Mouse (Mus musculus) megakaryocyte, adult 5-6 weeks (primary cell): ENCODE measurements around the gene Rad9b. TPM values are rescaled to one million over a fixed set of nuclear protein-coding genes. Genes with fewer than 3 reads are reported as not detected.

Experiments used
- ATAC-seq: 2 replicates; pipeline ENCODE4 v1.8.0; 2016; ENCODE audit warnings: mild to moderate bottlenecking, inconsistent platforms; ENCODE audit not compliant: poor library complexity, severe bottlenecking
- total RNA-seq, 2 experiments: library from RNA; stranded (forward) in 1 of 2; stranded (reverse) in 1 of 2; fragments of 153-499, 151-499 nt in 1 of 2; fragments of 221-1000, 200-1000 nt in 1 of 2; gene quantifications; 2 replicates each; pipeline versions ENCODE4 v1.2.3 to v1.2.4; 2015 to 2017

The Rad9b gene
- total RNA-seq (2015) (0.82 and 1.6 TPM in 2 replicates), total RNA-seq (2017) (1.5 and 2.6 TPM in 2 replicates)

- peak; percentile 100 for ATAC-seq
Measured at GRCm38 (mm10) chr5:122353807-122354491, at the start of gene Rad9b, which contains the start of gene Vps29. Rad9b (minus strand) TSS chr5:122354233. Vps29 (plus strand) TSS chr5:122354369.

DNA sequence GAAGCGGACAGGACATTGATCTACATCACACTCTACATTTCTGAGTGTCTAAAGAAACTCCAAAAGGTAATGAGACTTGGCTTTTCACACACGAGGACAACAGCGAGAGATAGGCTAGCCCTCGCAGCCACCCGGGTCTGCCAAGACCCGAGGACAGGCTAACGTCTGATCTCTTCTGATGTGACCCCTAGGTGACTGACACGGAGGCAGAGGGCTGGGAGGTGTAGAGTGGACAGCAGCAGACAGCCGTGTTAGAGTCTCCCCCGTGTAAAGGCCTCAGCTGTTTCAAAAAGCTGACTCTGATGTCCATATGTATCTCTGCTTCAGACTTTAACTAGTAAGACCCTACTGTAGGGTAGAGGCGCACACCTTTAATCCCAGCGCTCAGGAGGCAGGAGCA is 49.3 kb upstream of the Rad9b start:
- ATAC-seq, result no peak

DNA sequence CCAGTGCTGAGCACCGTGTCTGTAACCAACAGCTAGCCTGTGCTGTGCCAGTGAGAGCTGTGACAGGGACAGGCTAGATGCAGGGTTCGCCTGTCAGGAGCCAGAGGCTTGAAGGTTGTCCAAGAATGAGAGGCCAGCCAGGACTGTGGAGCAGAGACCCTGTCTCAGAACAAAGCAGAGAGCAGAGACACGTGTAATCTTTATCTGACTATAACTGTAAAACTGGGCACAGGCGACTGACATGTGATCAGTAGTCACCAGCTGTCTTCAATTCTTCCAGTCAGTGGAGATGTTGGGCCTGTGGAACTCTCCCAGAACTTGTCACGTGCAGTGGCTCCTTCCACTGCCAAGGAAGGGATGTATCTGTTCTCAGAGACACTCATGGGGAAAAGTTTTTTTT is 48.7 kb upstream of the Rad9b start:
- no peak for ATAC-seq

DNA sequence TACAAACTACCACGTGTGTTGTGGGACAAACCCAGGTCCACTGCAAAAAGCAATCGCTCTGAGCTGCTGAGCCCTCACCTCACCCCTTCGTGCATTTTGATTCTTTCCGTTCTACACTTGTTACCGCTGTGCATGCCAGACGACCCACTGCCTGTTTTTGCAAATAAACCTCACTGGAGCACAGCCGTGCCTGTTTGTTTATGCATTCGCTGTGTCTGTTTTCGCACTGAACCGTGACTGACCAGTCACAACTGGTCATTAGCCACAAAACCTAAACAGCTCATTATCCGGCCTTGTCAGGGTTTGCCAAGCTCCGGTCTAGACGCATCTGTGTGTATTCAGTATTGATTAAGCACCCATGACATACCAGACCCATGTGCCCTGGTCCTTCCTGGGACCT is 48.1 kb upstream of the Rad9b start:
- no peak for ATAC-seq

- peak; percentile 58 for ATAC-seq
Measured at GRCm38 (mm10) chr5:122401303-122401640, 47.2 kb upstream of the Rad9b start.

- ATAC-seq, result no peak; the same call in 1 of the 2 replicates
Measured at GRCm38 (mm10) chr5:122400628-122401302, 46.7 kb upstream of the Rad9b start.

DNA sequence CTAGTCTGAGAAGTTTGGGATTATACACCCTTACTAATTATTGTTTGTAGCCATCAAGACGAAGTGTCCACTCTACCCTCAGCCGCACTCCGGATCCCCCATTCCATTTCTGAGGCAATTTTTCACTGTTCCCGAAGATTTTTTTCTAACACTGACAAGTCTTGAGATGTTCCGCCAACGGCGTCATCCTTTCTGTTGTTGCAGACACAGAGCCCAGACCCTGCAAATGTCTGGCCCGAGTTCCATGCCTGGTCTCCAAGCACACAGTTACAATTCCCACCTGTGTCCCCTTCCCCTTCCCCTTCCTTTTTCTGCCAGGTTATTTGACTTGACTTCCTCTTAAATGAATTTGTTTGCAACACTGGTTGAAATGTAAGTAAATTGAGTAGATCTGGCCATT is 45.8 kb upstream of the Rad9b start:
- no peak for ATAC-seq

GRCm38 (mm10) chr5:122397495-122397894 is 43.5 kb upstream of the Rad9b start:
- ATAC-seq, result no peak

DNA sequence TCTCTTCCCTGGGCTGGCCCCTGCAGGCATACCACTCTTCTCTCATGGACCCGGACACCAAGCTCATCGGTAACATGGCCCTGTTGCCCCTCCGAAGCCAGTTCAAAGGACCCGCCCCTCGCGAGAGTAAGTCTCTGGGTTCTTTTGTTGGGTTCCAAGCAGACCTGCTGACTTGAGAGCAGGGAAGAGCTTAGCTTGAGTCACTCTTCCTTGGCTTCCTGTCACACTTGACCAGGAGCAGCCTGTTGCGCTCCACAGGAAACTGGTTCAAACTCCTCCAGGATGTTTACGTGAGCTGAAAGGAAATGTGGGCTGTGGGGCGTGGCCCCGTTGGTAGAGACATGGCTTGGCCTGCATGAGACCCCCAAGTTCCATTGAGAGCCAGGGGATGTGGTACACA is 42.8 kb upstream of the Rad9b start:
- no peak for ATAC-seq

- ATAC-seq, result peak; percentile 55
Measured at GRCm38 (mm10) chr5:122393887-122394286, 39.9 kb upstream of the Rad9b start.

DNA sequence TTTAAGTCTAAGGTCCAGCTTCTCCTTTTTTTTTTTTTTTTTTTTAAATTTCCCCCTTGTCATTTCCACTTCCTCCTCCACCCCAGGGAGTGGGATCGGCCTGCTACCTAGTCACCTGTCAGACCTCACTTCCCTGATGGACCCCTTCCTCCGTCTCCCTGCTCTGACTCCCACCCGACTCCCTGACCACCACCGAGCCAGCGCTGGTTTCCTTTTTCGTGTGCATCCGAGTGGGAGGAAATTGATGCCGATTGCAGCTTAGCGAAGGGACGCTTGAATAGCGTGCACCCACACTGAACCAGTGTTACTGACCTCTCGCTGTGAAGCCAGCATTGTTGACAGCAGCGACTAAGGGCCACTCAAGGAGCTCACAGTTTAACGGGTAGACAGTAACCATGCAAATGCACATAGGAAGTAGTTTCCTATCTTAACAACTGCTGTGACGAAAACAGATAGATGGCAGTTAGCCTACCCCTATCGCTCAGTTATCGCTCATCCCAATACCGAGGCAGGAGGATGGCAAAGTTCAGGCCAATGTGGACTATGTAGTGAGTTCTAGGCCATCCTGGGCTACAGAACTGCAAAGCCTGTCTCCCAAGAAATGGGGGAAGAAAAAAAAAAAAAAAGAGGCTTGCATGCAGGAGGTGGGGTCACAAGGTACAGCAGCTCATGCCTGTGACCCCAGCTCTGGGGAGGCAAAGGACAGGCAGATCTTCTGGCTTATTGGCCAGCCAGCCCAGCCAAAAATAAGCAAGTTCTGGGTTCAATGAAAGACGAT is 38.4 kb upstream of the Rad9b start:
- peak; percentile 71 for ATAC-seq

GRCm38 (mm10) chr5:122391786-122392180 is 37.8 kb upstream of the Rad9b start, which contains the start of gene Arpc3:
Arpc3 (plus strand) TSS chr5:122391878.
- ATAC-seq, result peak; percentile 95

- ATAC-seq, result no peak
Measured at GRCm38 (mm10) chr5:122391178-122391785, 37.2 kb upstream of the Rad9b start.

DNA sequence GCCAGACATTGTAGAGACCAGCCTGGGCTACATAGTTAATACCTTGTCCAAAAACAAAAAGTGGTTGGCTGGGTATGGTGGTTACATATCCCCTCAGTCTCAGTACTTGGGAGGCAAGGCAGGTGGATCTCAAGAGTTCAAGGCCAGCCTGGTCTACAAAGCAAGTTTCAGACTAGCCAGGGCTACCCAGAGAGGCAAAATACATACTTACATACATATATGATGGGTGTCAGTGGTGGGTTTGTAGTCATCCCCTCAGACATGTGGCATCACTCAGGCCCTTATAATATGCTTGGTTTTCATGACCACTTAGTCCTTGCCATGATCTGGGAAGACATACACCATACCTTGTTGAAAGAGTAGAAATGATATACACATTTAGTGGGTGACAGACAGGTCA is 36.6 kb upstream of the Rad9b start:
- no peak for ATAC-seq

GRCm38 (mm10) chr5:122390006-122390405 is 36.0 kb upstream of the Rad9b start:
- no peak for ATAC-seq

GRCm38 (mm10) chr5:122379374-122380155 is 25.5 kb upstream of the Rad9b start:
- peak; percentile 97 for ATAC-seq

- ATAC-seq, result no peak
Measured at GRCm38 (mm10) chr5:122378171-122378570, 24.1 kb upstream of the Rad9b start.

- ATAC-seq, result no peak
Measured at GRCm38 (mm10) chr5:122377101-122377833, 23.2 kb upstream of the Rad9b start.

- no peak for ATAC-seq
Measured at GRCm38 (mm10) chr5:122372878-122373277, 18.8 kb upstream of the Rad9b start.
